Mouse (Mus musculus) forebrain, embryonic 14.5 days (tissue): ENCODE measurements around the gene Grb10. TPM values are rescaled to one million over a fixed set of nuclear protein-coding genes. Genes with fewer than 3 reads are reported as not detected.

Experiments used
- ATAC-seq: fragments of 200-750 bp; cut with Nextera tagmentation; 2 replicates; pipeline ENCODE4 v1.8.0; 2017; ENCODE audit warnings: mild to moderate bottlenecking, moderate library complexity
- DNase-seq: peaks from one replicate; pipeline ENCODE4 v3.0.0-alpha.2; 2015; ENCODE audit warnings: low spot score
- H3K27ac ChIP-seq: fragments of 300-500 bp; sonication (generic); 2 replicates; pipeline ENCODE4 v1.5.1; 2014; ENCODE audit warnings: low read depth, mild to moderate bottlenecking, control low read depth, low read length, moderate library complexity
- H3K27me3 ChIP-seq: fragments of 300-500 bp; sonication (generic); replicated peaks from 2 replicates; pipeline ENCODE4 v1.6.1; 2014; ENCODE audit warnings: low read length, control low read depth, mixed read lengths; ENCODE audit not compliant: control insufficient read depth, insufficient read depth
- H3K36me3 ChIP-seq: fragments of 300-500 bp; sonication (generic); 2 replicates; pipeline ENCODE4 v1.6.1; 2014; ENCODE audit warnings: low read length, control low read depth; ENCODE audit not compliant: control insufficient read depth, insufficient read depth
- H3K4me1 ChIP-seq: fragments of 300-500 bp; sonication (generic); 2 replicates; pipeline ENCODE4 v1.6.1; 2014; ENCODE audit warnings: antibody characterized with exemption, low read length, control low read depth; ENCODE audit not compliant: control insufficient read depth, insufficient read depth
- H3K4me2 ChIP-seq: fragments of 300-500 bp; sonication (generic); 2 replicates; pipeline ENCODE4 v1.6.1; 2014; ENCODE audit warnings: mild to moderate bottlenecking, control low read depth, low read length
- H3K4me3 ChIP-seq: fragments of 300-500 bp; sonication (generic); 2 replicates; pipeline ENCODE4 v1.5.1; 2014; ENCODE audit warnings: low read depth, low read length, control low read depth
- H3K9ac ChIP-seq: fragments of 300-500 bp; sonication (generic); 2 replicates; pipeline ENCODE4 v1.6.1; 2014; ENCODE audit warnings: mild to moderate bottlenecking, low read length, control low read depth, moderate library complexity
- H3K9me3 ChIP-seq: fragments of 300-500 bp; sonication (generic); replicated peaks from 2 replicates; pipeline ENCODE4 v1.6.1; 2016; ENCODE audit warnings: low read length, control low read depth, mixed read lengths; ENCODE audit not compliant: control insufficient read depth
- WGBS: fragments of 180-500 bp; shearing (Covaris S2); extraction: QIAGEN DNeasy Blood & Tissue Kit; methylation state at CpG from one replicate; pipeline ENCODE4 v1.1.7; 2014; 5-methylcytosine and 5-hydroxymethylcytosine counted together
- polyA plus RNA-seq: library from polyadenylated mRNA; unstranded; fragments of >200 nt; fragmentation: Nextera tagmentation; extraction: Ambion mirVana; gene quantifications from 2 replicates; pipeline ENCODE4 v1.2.1, GENCODE M21; 2014

Gene Grb10
- polyA plus RNA-seq, 1 experiment from 2014 or later: 66.2 TPM

DNA sequence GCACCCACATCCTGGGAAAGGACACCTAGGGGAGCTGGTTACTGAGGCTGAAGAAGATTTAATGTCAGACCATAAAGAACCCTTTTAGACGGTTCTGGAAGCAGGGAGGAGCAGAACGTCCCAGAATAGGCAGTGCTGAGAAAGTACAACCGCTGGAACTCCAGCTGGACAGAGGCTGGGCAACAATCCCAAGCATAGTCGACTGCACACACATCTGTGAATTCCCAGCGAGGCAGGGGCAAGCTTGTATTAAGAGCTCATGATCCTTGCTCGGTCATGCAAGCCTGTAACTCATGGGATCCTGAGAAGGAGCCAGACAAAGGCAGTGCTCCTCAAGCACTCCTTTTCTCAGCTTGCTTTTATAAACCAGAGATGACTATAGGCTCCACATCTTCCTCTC lies 69.7 kb downstream of the Grb10 start:
- no peak for ATAC-seq
- no peak for DNase-seq
- H3K4me1 ChIP-seq: no peaks in the 10 kb centered on the region
- H3K27me3 ChIP-seq: no peaks in the 10 kb centered on the region
- no peak overlapping the region for H3K4me3 ChIP-seq
- peaks cover 26% of the 10 kb centered on the region for H3K36me3 ChIP-seq
- no peaks in the 10 kb centered on the region for H3K9me3 ChIP-seq
- 32% methylated on average over 6 of the region's 6 CpGs for WGBS
- no peak overlapping the region for H3K4me2 ChIP-seq
- no peak overlapping the region for H3K27ac ChIP-seq
- no peak overlapping the region for H3K9ac ChIP-seq

DNA sequence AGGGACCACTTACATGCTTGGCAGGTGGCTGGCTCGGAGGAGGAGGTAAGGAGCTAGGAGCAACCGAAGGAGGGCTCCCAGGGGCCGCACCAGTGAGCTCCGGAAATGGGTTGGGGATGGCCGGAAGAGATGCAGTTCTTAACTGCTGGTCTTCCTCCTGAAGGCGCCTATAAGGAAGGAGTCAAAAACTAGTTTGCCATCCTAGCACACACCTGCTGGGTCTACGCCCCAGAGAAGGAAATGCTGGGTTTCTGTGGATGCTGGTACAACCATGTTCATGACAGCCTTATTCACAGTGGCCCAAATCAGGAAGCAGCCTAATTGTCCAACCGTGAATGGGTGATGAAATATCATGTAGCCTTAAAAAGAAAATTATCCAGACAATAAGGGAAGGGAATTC lies 71.0 kb downstream of the Grb10 start:
- no peaks in the 10 kb centered on the region for H3K27me3 ChIP-seq
- WGBS: 88% methylated on average over 8 of the region's 8 CpGs
- no peaks in the 10 kb centered on the region for H3K9me3 ChIP-seq
- DNase-seq (no peak), ATAC-seq (no peak)
- H3K27ac ChIP-seq: no peak overlapping the region
- H3K4me1 ChIP-seq: no peaks in the 10 kb centered on the region
- no peak overlapping the region for H3K4me2 ChIP-seq
- H3K4me3 ChIP-seq: no peak overlapping the region
- H3K36me3 ChIP-seq: peaks cover 27% of the 10 kb centered on the region
- H3K9ac ChIP-seq: no peak overlapping the region

DNA sequence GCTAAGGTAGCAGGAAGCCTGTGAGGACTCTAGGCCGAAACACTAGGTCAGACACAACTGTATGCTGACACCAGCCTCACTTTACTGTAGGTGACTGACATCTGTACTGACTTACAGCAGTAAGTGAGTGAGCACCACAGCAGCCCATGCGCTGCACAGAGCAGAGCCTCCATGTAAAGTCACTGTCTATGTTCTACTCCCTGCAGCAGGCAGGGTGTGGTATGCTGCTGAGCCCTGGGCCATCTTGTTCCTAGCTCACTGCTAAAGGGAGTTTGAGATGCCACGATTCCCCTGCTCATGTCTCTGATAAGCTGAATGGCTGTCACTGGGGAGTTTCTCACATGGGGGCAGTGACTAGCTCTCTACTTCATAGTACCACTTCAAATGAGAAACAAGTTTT lies 72.3 kb downstream of the Grb10 start:
- no peaks in the 10 kb centered on the region for H3K9me3 ChIP-seq
- DNase-seq (no peak), ATAC-seq (no peak)
- no peak overlapping the region for H3K27ac ChIP-seq
- H3K27me3 ChIP-seq: no peaks in the 10 kb centered on the region
- no peaks in the 10 kb centered on the region for H3K4me1 ChIP-seq
- H3K4me2 ChIP-seq: no peak overlapping the region
- peaks cover 24% of the 10 kb centered on the region for H3K36me3 ChIP-seq
- no peak overlapping the region for H3K4me3 ChIP-seq
- 92% methylated on average over 3 of the region's 3 CpGs for WGBS
- H3K9ac ChIP-seq: no peak overlapping the region

- Histone ChIP-seq H3K27me3 (no peaks in the 10 kb centered on the region), H3K9ac (no peak overlapping the region), H3K4me1 (no peaks in the 10 kb centered on the region), H3K4me3 (no peak overlapping the region), H3K36me3 (peaks cover 24% of the 10 kb centered on the region), H3K27ac (no peak overlapping the region), H3K9me3 (no peaks in the 10 kb centered on the region), H3K4me2 (no peak overlapping the region)
- DNase-seq (no peak), ATAC-seq (no peak)
- WGBS: 90% methylated on average over 12 of the region's 12 CpGs
Measured at GRCm38 (mm10) chr11:11965501-11966125, 72.9 kb downstream of the Grb10 start.

GRCm38 (mm10) chr11:11964729-11965128 lies 73.8 kb downstream of the Grb10 start:
- no peak for DNase-seq
- Histone ChIP-seq H3K9me3 (no peaks in the 10 kb centered on the region), H3K4me3 (no peak overlapping the region), H3K4me2 (no peak overlapping the region), H3K4me1 (no peaks in the 10 kb centered on the region), H3K9ac (no peak overlapping the region), H3K27ac (no peak overlapping the region), H3K36me3 (peaks cover 18% of the 10 kb centered on the region), H3K27me3 (no peaks in the 10 kb centered on the region)
- WGBS: 88% methylated on average over 2 of the region's 2 CpGs
- no peak for ATAC-seq

DNA sequence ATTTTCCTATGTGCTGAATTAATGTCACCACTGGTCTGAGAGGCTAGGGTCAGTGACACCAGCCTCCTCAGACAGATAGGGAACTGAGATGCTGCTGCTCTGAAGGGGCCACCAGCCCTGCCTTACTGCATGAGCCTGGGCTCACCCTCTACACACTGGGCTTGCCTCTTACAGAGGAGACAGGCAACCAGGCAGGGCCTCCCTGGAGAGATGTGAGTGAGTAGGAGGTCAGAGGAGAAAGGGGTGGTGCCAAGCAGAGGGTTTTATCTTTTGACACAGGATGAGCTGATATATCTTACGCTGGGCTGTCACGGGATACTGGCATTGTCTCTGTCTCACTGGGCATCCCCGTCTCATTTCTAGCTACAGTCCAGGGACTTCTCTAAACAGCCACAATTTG lies 74.9 kb downstream of the Grb10 start:
- DNase-seq (no peak), ATAC-seq (no peak)
- no peaks in the 10 kb centered on the region for H3K27me3 ChIP-seq
- no peaks in the 10 kb centered on the region for H3K4me1 ChIP-seq
- H3K9ac ChIP-seq: no peak overlapping the region
- peaks cover 12% of the 10 kb centered on the region for H3K36me3 ChIP-seq
- WGBS: 89% methylated on average over 3 of the region's 3 CpGs
- no peak overlapping the region for H3K27ac ChIP-seq
- H3K4me3 ChIP-seq: no peak overlapping the region
- no peaks in the 10 kb centered on the region for H3K9me3 ChIP-seq
- H3K4me2 ChIP-seq: no peak overlapping the region

DNA sequence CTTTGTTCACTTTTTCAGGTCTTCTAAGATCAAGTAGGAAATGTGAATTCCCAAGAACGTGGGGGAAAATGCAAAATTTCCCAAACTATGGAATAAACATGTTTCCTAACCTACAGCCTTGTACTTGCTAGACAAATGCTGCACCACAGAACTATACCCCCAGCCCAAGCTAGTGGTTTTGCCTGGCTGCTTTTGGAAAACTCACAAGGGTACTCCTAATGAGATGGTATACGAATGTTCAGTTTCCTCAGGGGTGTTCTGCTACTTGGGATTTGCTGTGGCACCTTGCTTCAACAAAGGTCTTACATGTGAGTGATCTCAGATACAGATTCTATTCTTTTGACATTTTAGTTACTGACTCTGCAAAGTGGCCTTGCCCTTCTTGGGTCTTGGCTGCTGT lies 75.4 kb downstream of the Grb10 start:
- H3K4me2 ChIP-seq: no peak overlapping the region
- no peak overlapping the region for H3K9ac ChIP-seq
- H3K9me3 ChIP-seq: no peaks in the 10 kb centered on the region
- no peak for ATAC-seq
- H3K4me1 ChIP-seq: no peaks in the 10 kb centered on the region
- no peak overlapping the region for H3K4me3 ChIP-seq
- H3K27me3 ChIP-seq: no peaks in the 10 kb centered on the region
- no peak overlapping the region for H3K27ac ChIP-seq
- 81% methylated on average over 2 of the region's 2 CpGs for WGBS
- no peak for DNase-seq
- H3K36me3 ChIP-seq: peaks cover 11% of the 10 kb centered on the region

DNA sequence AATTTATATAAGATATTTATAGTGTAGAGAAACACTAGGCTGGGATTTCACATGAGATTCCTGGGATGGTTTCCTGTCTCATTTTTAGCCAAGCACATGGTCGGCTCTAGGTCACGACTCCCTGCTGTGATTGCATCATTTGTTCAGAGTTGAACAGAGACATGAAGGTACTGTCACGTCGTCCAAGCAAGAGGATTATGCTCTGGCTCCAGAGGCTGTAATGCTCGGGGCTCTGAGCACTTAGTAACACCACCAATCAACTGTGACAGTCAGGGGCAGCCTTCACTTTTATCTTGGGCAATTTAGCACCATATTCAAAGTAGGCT lies 75.9 kb downstream of the Grb10 start:
- H3K4me3 ChIP-seq: no peak overlapping the region
- H3K4me2 ChIP-seq: no peak overlapping the region
- peaks cover 9% of the 10 kb centered on the region for H3K36me3 ChIP-seq
- no peaks in the 10 kb centered on the region for H3K27me3 ChIP-seq
- WGBS: 12% methylated on average over 5 of the region's 5 CpGs
- no peaks in the 10 kb centered on the region for H3K4me1 ChIP-seq
- H3K9me3 ChIP-seq: no peaks in the 10 kb centered on the region
- no peak overlapping the region for H3K27ac ChIP-seq
- DNase-seq (peak; percentile 22), ATAC-seq (no peak)
- no peak overlapping the region for H3K9ac ChIP-seq

GRCm38 (mm10) chr11:11961917-11962628 lies 76.4 kb downstream of the Grb10 start:
- WGBS: 88% methylated on average over 5 of the region's 5 CpGs

More at GRCm38 (mm10) chr11:11961917-11962628, 76.4 kb downstream of the Grb10 start:
- Histone ChIP-seq H3K36me3 (peaks cover 7% of the 10 kb centered on the region), H3K9ac (no peak overlapping the region), H3K27me3 (no peaks in the 10 kb centered on the region), H3K9me3 (no peaks in the 10 kb centered on the region), H3K4me2 (no peak overlapping the region), H3K27ac (no peak overlapping the region), H3K4me3 (no peak overlapping the region), H3K4me1 (no peaks in the 10 kb centered on the region)
- DNase-seq: no peak
- no peak for ATAC-seq
